Mouse (Mus musculus) hindbrain, embryonic 16.5 days (tissue): ENCODE results near the gene Gm42791. TPM values are rescaled to one million over a fixed set of nuclear protein-coding genes. Genes with fewer than 3 reads are reported as not detected.

ENCODE experiments used
- ATAC-seq: fragments of 200-750 bp; cut with Nextera tagmentation; 2 replicates; pipeline ENCODE4 v1.8.0; 2017; ENCODE audit warnings: moderate TSS enrichment, moderate library complexity
- H3K27ac ChIP-seq: fragments of 300-500 bp; sonication (generic); 2 replicates; pipeline ENCODE4 v1.5.1; 2014; ENCODE audit warnings: low read depth, mild to moderate bottlenecking, control low read depth, low read length, moderate library complexity
- H3K27me3 ChIP-seq: fragments of 300-500 bp; sonication (generic); replicated peaks from 2 replicates; pipeline ENCODE4 v1.6.1; 2014; ENCODE audit warnings: low read length; ENCODE audit not compliant: control insufficient read depth, insufficient read depth
- H3K36me3 ChIP-seq: fragments of 300-500 bp; sonication (generic); 2 replicates; pipeline ENCODE4 v1.6.1; 2014; ENCODE audit warnings: mild to moderate bottlenecking, low read length, moderate library complexity, mixed read lengths; ENCODE audit not compliant: control insufficient read depth, insufficient read depth
- H3K4me1 ChIP-seq: fragments of 300-500 bp; sonication (generic); 2 replicates; pipeline ENCODE4 v1.6.1; 2014; ENCODE audit warnings: low read depth, low read length; ENCODE audit not compliant: control insufficient read depth, insufficient read depth
- H3K4me2 ChIP-seq: fragments of 300-500 bp; sonication (generic); 2 replicates; pipeline ENCODE4 v1.6.1; 2014; ENCODE audit warnings: mild to moderate bottlenecking, low read length, control low read depth, moderate library complexity
- H3K4me3 ChIP-seq: fragments of 300-500 bp; sonication (generic); 2 replicates; pipeline ENCODE4 v1.5.1; 2014; ENCODE audit warnings: mild to moderate bottlenecking, low read length, control low read depth, moderate library complexity
- H3K9ac ChIP-seq: fragments of 300-500 bp; sonication (generic); 2 replicates; pipeline ENCODE4 v1.6.1; 2014; ENCODE audit warnings: low read depth, mild to moderate bottlenecking, control low read depth, low read length, moderate library complexity
- H3K9me3 ChIP-seq: fragments of 300-500 bp; sonication (generic); 2 replicates; pipeline ENCODE4 v1.6.1; 2014; ENCODE audit warnings: mild to moderate bottlenecking, low read length, moderate library complexity; ENCODE audit not compliant: control insufficient read depth
- WGBS: fragments of 180-500 bp; shearing (Covaris S2); extraction: QIAGEN DNeasy Blood & Tissue Kit; methylation state at CpG from one replicate; pipeline ENCODE4 v1.1.7; 2014; 5-methylcytosine and 5-hydroxymethylcytosine counted together
- polyA plus RNA-seq: library from polyadenylated mRNA; unstranded; fragments of >200 nt; fragmentation: Nextera tagmentation; extraction: Ambion mirVana; gene quantifications from 2 replicates; pipeline ENCODE4 v1.2.1, GENCODE M21; 2015

Gene Gm42791
- polyA plus RNA-seq, 1 experiment from 2014 or later, result 5.3 TPM

DNA sequence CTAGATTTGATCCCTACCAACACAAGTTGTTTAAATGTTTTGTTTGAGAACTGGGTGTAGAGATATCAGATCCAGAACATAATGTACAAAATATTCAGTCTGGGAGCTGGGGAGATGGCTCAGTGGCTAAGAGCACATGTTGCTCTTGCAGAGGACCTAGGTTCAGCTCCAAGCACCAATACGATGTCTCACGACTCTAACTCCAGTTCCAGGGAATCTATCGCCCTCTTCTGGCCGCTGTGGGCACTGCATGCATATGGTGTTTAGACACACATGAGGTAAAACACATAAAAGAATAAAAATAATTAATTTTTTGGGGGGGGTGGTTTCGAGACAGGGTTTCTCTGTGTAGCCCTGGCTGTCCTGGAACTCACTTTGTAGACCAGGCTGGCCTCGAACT lies 42.5 kb downstream of the Gm42791 start:
- ATAC-seq, result no peak
- H3K4me1 ChIP-seq, result no peaks in the 10 kb centered on the region
- no peaks in the 10 kb centered on the region for H3K36me3 ChIP-seq
- H3K9me3 ChIP-seq, result no peaks in the 10 kb centered on the region
- H3K27ac ChIP-seq, result no peak overlapping the region
- 45% methylated on average over 6 of the region's 6 CpGs for WGBS
- H3K4me3 ChIP-seq, result no peak overlapping the region
- no peak overlapping the region for H3K9ac ChIP-seq
- no peaks in the 10 kb centered on the region for H3K27me3 ChIP-seq
- H3K4me2 ChIP-seq, result no peak overlapping the region

DNA sequence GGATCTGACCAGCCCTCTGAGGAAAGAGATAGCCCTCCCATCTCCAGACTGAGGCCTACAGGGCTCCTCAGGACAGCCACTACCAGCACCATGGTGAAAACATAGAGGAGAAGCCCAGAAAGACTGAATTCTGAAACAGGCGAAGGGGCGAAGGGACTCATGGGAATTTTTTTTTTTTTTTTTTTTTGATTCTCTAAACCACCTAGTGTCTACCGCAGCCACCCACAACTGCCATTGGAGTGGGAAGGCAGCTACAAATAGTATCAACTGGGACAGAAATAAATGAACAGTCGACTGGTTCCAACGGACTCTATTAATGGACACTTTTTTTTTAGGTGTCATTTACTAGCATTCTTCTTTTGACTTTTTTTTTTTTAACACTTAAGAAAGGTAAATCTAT lies 43.6 kb downstream of the Gm42791 start:
- no peak overlapping the region for H3K27ac ChIP-seq
- 89% methylated on average over 5 of the region's 5 CpGs for WGBS
- ATAC-seq, result no peak

DNA sequence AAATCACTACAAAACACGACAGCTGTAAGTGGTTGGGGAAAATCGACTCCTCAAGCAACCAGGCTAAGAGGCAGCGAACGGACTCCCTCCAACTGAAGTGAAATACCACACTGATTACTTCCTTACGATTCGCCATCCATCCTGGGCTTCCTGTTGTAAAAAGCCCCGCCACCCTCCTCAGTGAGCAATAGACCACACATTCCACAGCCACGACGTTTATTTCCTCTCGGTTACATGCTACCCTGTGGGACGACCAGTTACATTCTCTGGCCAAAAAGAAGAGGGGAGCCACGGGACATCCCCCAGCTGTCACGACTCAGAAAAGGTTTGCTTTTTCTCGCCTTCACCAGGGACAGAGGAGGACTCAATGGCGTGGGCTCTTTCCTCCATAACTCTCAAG lies 44.9 kb downstream of the Gm42791 start:
- H3K4me1 ChIP-seq, result no peaks in the 10 kb centered on the region
- no peak for ATAC-seq
- H3K4me2 ChIP-seq, result no peak overlapping the region
- WGBS, result 56% methylated on average over 15 of the region's 15 CpGs
- H3K27ac ChIP-seq, result no peak overlapping the region
- no peaks in the 10 kb centered on the region for H3K27me3 ChIP-seq
- no peak overlapping the region for H3K4me3 ChIP-seq
- H3K9ac ChIP-seq, result no peak overlapping the region
- no peaks in the 10 kb centered on the region for H3K9me3 ChIP-seq
- no peaks in the 10 kb centered on the region for H3K36me3 ChIP-seq

More for the DNA sequence above, 43.6 kb downstream of the Gm42791 start:
- Histone ChIP-seq H3K36me3 (no peaks in the 10 kb centered on the region), H3K4me3 (no peak overlapping the region), H3K27me3 (no peaks in the 10 kb centered on the region), H3K9me3 (no peaks in the 10 kb centered on the region), H3K9ac (no peak overlapping the region), H3K4me1 (no peaks in the 10 kb centered on the region), H3K4me2 (no peak overlapping the region)

DNA sequence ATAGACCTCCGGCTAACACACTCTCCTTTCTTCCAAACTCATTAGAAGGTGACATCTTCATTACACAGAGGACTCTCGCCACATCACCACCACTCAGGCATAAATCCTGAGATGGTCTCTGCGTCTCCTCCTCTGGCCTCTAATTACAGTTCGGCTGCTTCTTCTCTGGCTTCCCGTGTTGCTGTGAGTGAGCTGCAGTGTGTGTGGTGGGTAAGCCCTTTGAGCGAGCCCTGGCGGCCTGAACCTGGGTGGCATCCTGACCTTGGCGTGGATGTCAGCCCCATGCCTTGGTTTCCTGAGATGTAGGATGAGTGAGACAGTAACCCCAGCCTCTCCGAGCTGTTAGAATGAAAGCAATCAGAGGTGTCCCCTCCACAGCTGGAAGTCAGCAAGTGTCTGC lies 46.4 kb downstream of the Gm42791 start:
- Histone ChIP-seq H3K36me3 (no peaks in the 10 kb centered on the region), H3K27me3 (no peaks in the 10 kb centered on the region), H3K4me2 (no peak overlapping the region), H3K4me3 (no peak overlapping the region), H3K27ac (no peak overlapping the region), H3K9me3 (no peaks in the 10 kb centered on the region), H3K9ac (no peak overlapping the region), H3K4me1 (no peaks in the 10 kb centered on the region)
- WGBS, result 66% methylated on average over 9 of the region's 9 CpGs
- no peak for ATAC-seq

DNA sequence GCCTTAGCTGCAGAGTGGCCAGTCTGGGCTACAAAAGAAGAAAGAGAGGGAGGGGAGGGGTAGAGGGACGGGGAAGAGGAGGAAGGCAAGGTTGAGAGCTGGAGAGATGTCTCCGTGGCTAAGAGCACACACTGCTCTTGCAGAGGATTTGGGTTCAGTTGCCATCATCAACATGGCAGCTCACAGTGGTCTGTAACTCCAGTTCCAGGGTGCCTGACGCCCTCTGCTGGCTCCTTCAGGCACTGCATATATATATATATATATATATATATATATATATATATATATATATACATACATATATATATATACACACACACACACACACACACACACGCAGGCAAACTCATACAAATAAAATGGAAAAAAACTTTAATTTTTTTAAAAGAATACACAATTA lies 47.5 kb downstream of the Gm42791 start:
- no peak for ATAC-seq
- no peaks in the 10 kb centered on the region for H3K36me3 ChIP-seq
- H3K9ac ChIP-seq, result no peak overlapping the region
- no peak overlapping the region for H3K4me3 ChIP-seq
- H3K9me3 ChIP-seq, result 0 out of 2 replicates have a peak, but pooled peaks cover under 1% of the 10 kb centered on the region
- H3K27ac ChIP-seq, result no peak overlapping the region
- WGBS, result 74% methylated on average over 4 of the region's 4 CpGs
- no peaks in the 10 kb centered on the region for H3K27me3 ChIP-seq
- no peaks in the 10 kb centered on the region for H3K4me1 ChIP-seq
- H3K4me2 ChIP-seq, result no peak overlapping the region

DNA sequence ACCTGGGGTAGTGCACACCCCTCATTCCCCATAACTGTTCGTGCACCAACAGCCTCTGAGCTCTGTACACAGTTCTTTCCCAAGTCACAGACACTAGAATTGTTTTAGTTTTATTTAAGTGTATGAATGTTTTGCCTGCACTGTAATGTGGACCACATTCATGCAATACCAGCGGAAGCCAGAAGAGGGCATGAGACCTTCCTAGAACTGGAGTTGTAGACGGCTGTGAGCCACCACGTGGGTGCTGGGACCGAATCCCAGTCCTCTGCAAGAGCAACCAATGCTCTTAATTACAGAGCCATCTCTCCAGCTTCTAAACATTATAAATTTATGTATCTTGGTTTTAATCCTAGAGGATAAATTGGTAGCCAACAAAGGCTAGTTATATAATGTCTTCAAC lies 48.2 kb downstream of the Gm42791 start:
- no peak overlapping the region for H3K9ac ChIP-seq
- no peaks in the 10 kb centered on the region for H3K27me3 ChIP-seq
- no peak for ATAC-seq
- H3K27ac ChIP-seq, result no peak overlapping the region
- no peak overlapping the region for H3K4me3 ChIP-seq
- no peaks in the 10 kb centered on the region for H3K36me3 ChIP-seq
- no peak overlapping the region for H3K4me2 ChIP-seq
- 0 out of 2 replicates have a peak, but pooled peaks cover 2% of the 10 kb centered on the region for H3K9me3 ChIP-seq
- WGBS, result 76% methylated on average over 5 of the region's 5 CpGs
- H3K4me1 ChIP-seq, result no peaks in the 10 kb centered on the region

DNA sequence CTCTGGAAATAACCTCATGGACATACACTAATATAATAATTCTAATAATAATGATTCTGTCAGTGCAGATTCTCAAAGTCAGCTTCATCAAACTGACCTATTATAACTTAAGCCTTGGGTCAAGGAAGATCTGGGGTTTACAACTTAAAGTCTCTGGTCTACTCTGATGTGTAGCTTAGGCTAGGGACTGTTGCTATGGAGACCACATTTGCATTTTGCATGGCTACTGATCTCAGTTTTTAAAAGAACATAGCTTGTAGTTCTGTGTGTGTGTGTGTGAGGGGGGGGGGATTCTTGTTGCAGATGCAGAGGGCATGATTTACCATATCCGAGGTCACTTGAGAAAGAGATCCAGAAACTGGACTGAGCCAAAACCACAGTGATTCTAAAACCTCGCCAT lies 49.2 kb downstream of the Gm42791 start:
- H3K9me3 ChIP-seq, result 0 out of 2 replicates have a peak, but pooled peaks cover 2% of the 10 kb centered on the region
- no peak overlapping the region for H3K9ac ChIP-seq
- no peak overlapping the region for H3K4me3 ChIP-seq
- no peak overlapping the region for H3K27ac ChIP-seq
- no peaks in the 10 kb centered on the region for H3K36me3 ChIP-seq
- H3K4me1 ChIP-seq, result no peaks in the 10 kb centered on the region
- no peaks in the 10 kb centered on the region for H3K27me3 ChIP-seq
- peak; percentile 60; the same call in 1 of the 2 replicates for ATAC-seq
- no peak overlapping the region for H3K4me2 ChIP-seq
- 61% methylated on average over 2 of the region's 2 CpGs for WGBS

DNA sequence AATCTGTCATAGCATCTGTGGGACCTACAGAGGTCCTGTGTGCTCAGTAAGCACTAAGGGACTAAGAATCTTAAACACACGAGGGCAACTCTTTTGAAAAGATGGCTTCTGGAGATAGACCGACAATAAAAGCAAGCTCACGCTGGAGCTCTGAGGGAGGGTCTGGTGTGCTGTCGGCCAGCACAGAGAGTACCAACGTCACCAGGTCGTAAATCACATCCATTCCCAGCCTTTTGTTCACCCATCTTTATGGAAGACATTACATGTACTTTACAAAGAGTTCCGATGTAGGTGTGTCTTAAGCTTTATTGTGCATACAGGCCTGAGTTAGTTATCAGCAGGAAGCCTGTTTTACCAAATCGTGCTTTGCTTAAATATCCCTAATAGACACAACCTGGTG lies 50.9 kb downstream of the Gm42791 start:
- H3K4me3 ChIP-seq, result no peak overlapping the region
- H3K9ac ChIP-seq, result no peak overlapping the region
- H3K4me2 ChIP-seq, result no peak overlapping the region
- H3K27ac ChIP-seq, result no peak overlapping the region
- H3K9me3 ChIP-seq, result 0 out of 2 replicates have a peak, but pooled peaks cover 2% of the 10 kb centered on the region
- H3K27me3 ChIP-seq, result no peaks in the 10 kb centered on the region
- no peak for ATAC-seq
- WGBS, result 51% methylated on average over 8 of the region's 8 CpGs
- H3K4me1 ChIP-seq, result no peaks in the 10 kb centered on the region
- no peaks in the 10 kb centered on the region for H3K36me3 ChIP-seq

DNA sequence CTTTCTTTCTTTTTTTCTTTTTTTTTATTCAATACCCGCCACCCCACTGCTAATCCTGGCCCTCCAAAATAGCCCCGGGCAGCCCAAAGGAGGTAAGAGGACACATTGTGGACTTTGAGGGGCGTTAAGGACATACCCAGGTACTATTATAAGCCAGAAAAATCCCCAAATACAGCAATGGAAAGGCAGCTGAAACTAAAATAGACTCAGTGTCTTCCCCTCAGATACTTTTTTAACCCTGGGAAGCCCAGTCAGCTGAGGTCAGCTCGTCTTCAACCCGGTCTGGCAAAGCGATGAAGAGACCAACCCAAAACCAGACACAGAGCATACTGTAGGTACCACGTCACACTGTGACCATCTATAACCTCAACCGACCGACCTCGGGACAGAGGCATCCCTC lies 51.5 kb downstream of the Gm42791 start:
- Histone ChIP-seq H3K27ac (no peak overlapping the region), H3K4me3 (no peak overlapping the region), H3K36me3 (no peaks in the 10 kb centered on the region), H3K27me3 (no peaks in the 10 kb centered on the region), H3K9me3 (0 out of 2 replicates have a peak, but pooled peaks cover 2% of the 10 kb centered on the region), H3K4me1 (no peaks in the 10 kb centered on the region), H3K4me2 (no peak overlapping the region), H3K9ac (no peak overlapping the region)
- WGBS, result 69% methylated on average over 10 of the region's 10 CpGs
- no peak for ATAC-seq

DNA sequence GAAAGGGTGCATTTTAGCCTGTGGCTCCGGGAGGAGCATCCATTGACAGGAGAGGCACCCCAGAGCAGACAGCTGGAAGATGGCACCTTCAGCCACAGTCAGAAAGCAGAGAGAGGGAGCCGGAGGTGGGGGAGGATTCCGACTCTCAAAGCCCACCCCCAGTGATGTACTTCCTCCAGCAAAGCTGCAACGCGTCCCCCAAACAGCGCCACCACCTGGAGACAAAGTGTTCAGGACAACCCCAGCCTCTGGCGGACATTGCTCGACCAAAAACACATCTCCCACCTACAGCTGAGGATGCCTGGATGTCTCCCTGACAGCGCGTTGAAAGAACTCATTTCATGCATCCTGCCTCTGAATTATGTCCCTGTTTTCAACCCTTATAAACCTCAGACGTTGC lies 52.0 kb downstream of the Gm42791 start:
- H3K4me2 ChIP-seq, result no peak overlapping the region
- H3K9ac ChIP-seq, result no peak overlapping the region
- H3K27ac ChIP-seq, result no peak overlapping the region
- no peaks in the 10 kb centered on the region for H3K4me1 ChIP-seq
- H3K4me3 ChIP-seq, result no peak overlapping the region
- 0 out of 2 replicates have a peak, but pooled peaks cover 2% of the 10 kb centered on the region for H3K9me3 ChIP-seq
- no peaks in the 10 kb centered on the region for H3K36me3 ChIP-seq
- no peak; the same call in 1 of the 2 replicates for ATAC-seq
- 37% methylated on average over 11 of the region's 11 CpGs for WGBS
- no peaks in the 10 kb centered on the region for H3K27me3 ChIP-seq
